Mouse (Mus musculus) heart, embryonic 14.5 days (tissue): ENCODE data around the gene Nudt4. TPM values are rescaled to one million over a fixed set of nuclear protein-coding genes. Genes with fewer than 3 reads are reported as not detected.

ENCODE experiments used
- ATAC-seq: fragments of 200-750 bp; cut with Nextera tagmentation; 2 replicates; pipeline ENCODE4 v1.8.0; 2017; ENCODE audit warnings: low read depth, moderate TSS enrichment; ENCODE audit not compliant: insufficient number of reproducible peaks, insufficient read depth, low FRiP score
- H3K27ac ChIP-seq, 2 experiments: fragments of 200-500 bp in 1 of 2; fragments of 300-500 bp in 1 of 2; sonication (generic) in 1 of 2; replicated peaks in 1 of 2; 2 replicates each; pipeline ENCODE4 v1.5.1; 2012 to 2014; ENCODE audit warnings: low read depth in 2 of 2, low read length in 2 of 2, control low read depth in 1 of 2, mild to moderate bottlenecking in 1 of 2, mixed read lengths in 1 of 2; ENCODE audit not compliant: control insufficient read depth in 1 of 2, insufficient read depth in 1 of 2
- H3K27me3 ChIP-seq: fragments of 300-500 bp; sonication (generic); 2 replicates; pipeline ENCODE4 v1.6.1; 2014; ENCODE audit warnings: mild to moderate bottlenecking, low read length, control low read depth; ENCODE audit not compliant: control insufficient read depth, insufficient read depth
- H3K36me3 ChIP-seq: fragments of 300-500 bp; sonication (generic); 2 replicates; pipeline ENCODE4 v1.6.1; 2014; ENCODE audit warnings: mild to moderate bottlenecking, control low read depth, low read length, mixed read lengths; ENCODE audit not compliant: control insufficient read depth, insufficient read depth
- H3K4me1 ChIP-seq, 2 experiments: fragments of 200-500 bp in 1 of 2; fragments of 300-500 bp in 1 of 2; sonication (generic) in 1 of 2; 2 replicates each; pipeline ENCODE4 v1.6.1; 2012 to 2014; ENCODE audit warnings: low read length in 2 of 2, control low read depth in 1 of 2, mixed read lengths in 1 of 2; ENCODE audit not compliant: control insufficient read depth in 2 of 2, insufficient read depth in 2 of 2
- H3K4me2 ChIP-seq: fragments of 300-500 bp; sonication (generic); 2 replicates; pipeline ENCODE4 v1.6.1; 2014; ENCODE audit warnings: mild to moderate bottlenecking, low read length
- H3K4me3 ChIP-seq, 2 experiments: fragments of 200-500 bp in 1 of 2; fragments of 300-500 bp in 1 of 2; sonication (generic) in 1 of 2; 2 replicates each; pipeline ENCODE4 v1.5.1; 2012 to 2014; ENCODE audit warnings: low read length in 2 of 2, mild to moderate bottlenecking in 2 of 2, control low read depth in 1 of 2, low read depth in 1 of 2, moderate library complexity in 1 of 2; ENCODE audit not compliant: control insufficient read depth in 1 of 2, insufficient read depth in 1 of 2
- H3K9ac ChIP-seq: fragments of 300-500 bp; sonication (generic); 2 replicates; pipeline ENCODE4 v1.6.1; 2014; ENCODE audit warnings: mild to moderate bottlenecking, low read length
- H3K9me3 ChIP-seq: fragments of 300-500 bp; sonication (generic); 2 replicates; pipeline ENCODE4 v1.6.1; 2016; ENCODE audit warnings: low read length, control low read depth; ENCODE audit not compliant: control insufficient read depth
- WGBS: fragments of 180-500 bp; shearing (Covaris S2); extraction: QIAGEN DNeasy Blood & Tissue Kit; methylation state at CpG from one replicate; pipeline ENCODE4 v1.1.7; 2014; 5-methylcytosine and 5-hydroxymethylcytosine counted together
- polyA plus RNA-seq: library from polyadenylated mRNA; unstranded; fragments of >200 nt; fragmentation: Nextera tagmentation; extraction: Ambion mirVana; gene quantifications from 2 replicates; pipeline ENCODE4 v1.2.1, GENCODE M21; 2014

Gene Nudt4
- polyA plus RNA-seq, 1 experiment from 2014 or later: 101 TPM

- no peak overlapping the region for H3K4me2 ChIP-seq
- no peak overlapping the region for H3K9ac ChIP-seq
- no peak overlapping the region for H3K27ac ChIP-seq
- WGBS: 92% methylated on average over 6 of the region's 6 CpGs
- no peak overlapping the region for H3K4me3 ChIP-seq
- peaks cover 4 to 30% of the 10 kb centered on the region in 2 experiments for H3K4me1 ChIP-seq
- peaks cover 24% of the 10 kb centered on the region for H3K36me3 ChIP-seq
- no peaks in the 10 kb centered on the region for H3K27me3 ChIP-seq
- H3K9me3 ChIP-seq: no peaks in the 10 kb centered on the region
- ATAC-seq: no peak
Observed at GRCm38 (mm10) chr10:95517656-95518055, 46.3 kb downstream of the Nudt4 start.

- Histone ChIP-seq H3K4me2 (peak overlapping the region; percentile 77), H3K27me3 (no peaks in the 10 kb centered on the region), H3K27ac (peak overlapping the region; percentile 97 to 98), H3K9me3 (no peaks in the 10 kb centered on the region), H3K36me3 (peaks cover 21% of the 10 kb centered on the region), H3K9ac (peak overlapping the region; percentile 97), H3K4me1 (peaks cover 4 to 30% of the 10 kb centered on the region in 2 experiments), H3K4me3 (peak overlapping the region; percentile 92 to 100)
- WGBS: under 1% methylated on average over 78 of the region's 80 CpGs
- ATAC-seq: peak; percentile 65
Observed at GRCm38 (mm10) chr10:95515293-95515931, 48.5 kb downstream of the Nudt4 start.

GRCm38 (mm10) chr10:95514656-95515292, 49.2 kb downstream of the Nudt4 start, which contains the start of gene Ube2n:
Gene Ube2n, plus strand, starts transcription at chr10:95515145.
- Histone ChIP-seq H3K9me3 (no peaks in the 10 kb centered on the region), H3K27me3 (no peaks in the 10 kb centered on the region), H3K36me3 (peaks cover 21% of the 10 kb centered on the region), H3K4me1 (peaks cover 4 to 24% of the 10 kb centered on the region in 2 experiments), H3K4me3 (peak within 1 kb of the TSS; percentile 92 to 100), H3K9ac (peak within 1 kb of the TSS; percentile 97), H3K4me2 (peak within 1 kb of the TSS; percentile 77), H3K27ac (peak within 1 kb of the TSS; percentile 97 to 98)
- WGBS: under 1% methylated on average over 77 of the region's 81 CpGs
- peak; percentile 98 for ATAC-seq

- H3K4me2 ChIP-seq: peak overlapping the region; percentile 72
- no peak for ATAC-seq
- peak overlapping the region; percentile 92 to 100 for H3K4me3 ChIP-seq
- WGBS: 36% methylated on average over 15 of the region's 15 CpGs
- peak overlapping the region; percentile 97 for H3K9ac ChIP-seq
- H3K9me3 ChIP-seq: no peaks in the 10 kb centered on the region
- peaks cover 4 to 19% of the 10 kb centered on the region in 2 experiments for H3K4me1 ChIP-seq
- no peaks in the 10 kb centered on the region for H3K27me3 ChIP-seq
- H3K36me3 ChIP-seq: peaks cover 15% of the 10 kb centered on the region
- H3K27ac ChIP-seq: peak overlapping the region; percentile 89 to 97
Observed at GRCm38 (mm10) chr10:95513768-95514556, 50.0 kb downstream of the Nudt4 start.

GRCm38 (mm10) chr10:95512635-95513034, 51.3 kb downstream of the Nudt4 start:
- H3K9me3 ChIP-seq: no peaks in the 10 kb centered on the region
- no peaks in the 10 kb centered on the region for H3K27me3 ChIP-seq
- H3K27ac ChIP-seq: no peak overlapping the region
- WGBS: 85% methylated on average over 8 of the region's 8 CpGs
- no peak overlapping the region for H3K9ac ChIP-seq
- H3K4me2 ChIP-seq: no peak overlapping the region
- ATAC-seq: no peak
- 0 out of 2 replicates have a peak, but pooled peaks cover 7% of the 10 kb centered on the region for H3K36me3 ChIP-seq
- no peak overlapping the region for H3K4me3 ChIP-seq
- peaks cover 4 to 17% of the 10 kb centered on the region in 2 experiments for H3K4me1 ChIP-seq

- no peaks in the 10 kb centered on the region for H3K9me3 ChIP-seq
- no peak overlapping the region for H3K4me3 ChIP-seq
- H3K27me3 ChIP-seq: no peaks in the 10 kb centered on the region
- no peak for ATAC-seq
- H3K27ac ChIP-seq: no peak overlapping the region
- WGBS: 68% methylated on average over 3 of the region's 3 CpGs
- no peak overlapping the region for H3K9ac ChIP-seq
- peaks cover 4 to 8% of the 10 kb centered on the region in 2 experiments for H3K4me1 ChIP-seq
- no peak overlapping the region for H3K4me2 ChIP-seq
- no peaks in the 10 kb centered on the region for H3K36me3 ChIP-seq
Observed at GRCm38 (mm10) chr10:95509263-95509662, 54.7 kb downstream of the Nudt4 start.

GRCm38 (mm10) chr10:95508793-95509192, 55.2 kb downstream of the Nudt4 start:
- Histone ChIP-seq H3K4me3 (no peak overlapping the region), H3K27ac (no peak overlapping the region), H3K4me2 (no peak overlapping the region), H3K4me1 (peaks cover 0 to 6% of the 10 kb centered on the region in 2 experiments; a peak in 3 of 4 replicates), H3K27me3 (no peaks in the 10 kb centered on the region), H3K36me3 (no peaks in the 10 kb centered on the region), H3K9me3 (no peaks in the 10 kb centered on the region), H3K9ac (no peak overlapping the region)
- no peak for ATAC-seq
- WGBS: 64% methylated on average over 6 of the region's 6 CpGs
